Mouse (Mus musculus): ENCODE data around the gene Sdha.

Sdha gene

GRCm38 (mm10) chr13:74316789-74317169 is 33.3 kb downstream of the Sdha start:
- TF ChIP-seq POU5F1 (IDR thresholded peaks at IDR 0.05; ENCODE audit: borderline replicate concordance, low read length) (no peak), NANOG (IDR thresholded peaks at IDR 0.05; ENCODE audit: borderline replicate concordance, low read length) (no peak), CTCF (conservative IDR thresholded peaks at IDR 0.05; ENCODE audit: low read length) (no peak)
- Histone ChIP-seq H3K9me3 (ENCODE audit: low read length) (no peaks in the 10 kb centered on the region), H3K4me1 (replicated peaks; ENCODE audit: low read depth, low read length) (peaks cover 19% of the 10 kb centered on the region), H3K27me3 (ENCODE audit: insufficient read depth, low read length) (no peaks in the 10 kb centered on the region), H3K36me3 (ENCODE audit: insufficient read depth, low read length) (peaks cover 53% of the 10 kb centered on the region), H3K4me3 (replicated peaks; ENCODE audit: low read length) (peak overlapping the region; percentile 96)

DNA sequence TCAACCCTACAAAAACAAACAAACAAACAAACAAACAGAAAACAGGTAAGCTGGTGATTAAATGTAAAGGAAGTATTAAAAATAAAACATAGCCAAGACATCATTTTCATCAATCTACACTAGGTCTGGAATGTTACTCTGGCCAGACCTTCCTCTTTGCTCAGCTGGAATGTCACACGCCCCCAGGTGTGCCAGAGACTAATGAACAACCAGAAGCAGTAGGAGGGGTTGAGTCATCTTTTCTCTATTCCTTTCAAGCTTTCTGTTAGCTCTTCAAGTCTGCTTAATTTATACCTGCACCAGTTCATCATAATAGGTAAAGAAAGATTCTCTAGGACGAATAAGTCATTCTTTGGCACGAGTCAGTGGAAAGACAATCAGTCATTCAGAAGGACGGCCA is 33.7 kb downstream of the Sdha start:
- peaks cover 19% of the 10 kb centered on the region for H3K4me1 ChIP-seq (replicated peaks; ENCODE audit: low read depth, low read length)

DNA sequence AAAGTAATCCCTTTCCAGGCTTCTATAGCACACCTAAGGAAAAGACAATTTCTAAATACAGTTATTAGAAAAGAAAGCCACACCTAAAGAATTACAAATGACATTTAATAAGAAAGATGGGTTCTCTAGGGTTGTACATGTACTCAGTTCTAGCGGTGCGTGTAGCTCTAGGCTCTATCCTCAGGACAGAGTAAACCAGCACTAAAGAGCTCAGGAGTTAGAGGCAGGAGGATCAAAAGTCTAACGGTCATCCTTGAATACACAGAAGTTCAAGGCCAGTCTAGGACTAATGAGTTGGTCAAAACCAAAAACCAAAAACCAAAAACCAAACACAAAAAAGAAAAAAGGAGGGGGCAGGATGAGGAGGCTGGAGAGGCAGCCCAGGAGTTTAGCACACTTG is 35.5 kb downstream of the Sdha start:
- Histone ChIP-seq H3K27me3 (ENCODE audit: insufficient read depth, low read length) (no peaks in the 10 kb centered on the region), H3K9me3 (ENCODE audit: low read length) (no peaks in the 10 kb centered on the region), H3K4me1 (replicated peaks; ENCODE audit: low read depth, low read length) (peaks cover 19% of the 10 kb centered on the region), H3K36me3 (ENCODE audit: insufficient read depth, low read length) (peaks cover 52% of the 10 kb centered on the region), H3K4me3 (replicated peaks; ENCODE audit: low read length) (no peak overlapping the region)
- TF ChIP-seq POU5F1 (IDR thresholded peaks at IDR 0.05; ENCODE audit: borderline replicate concordance, low read length), result no peak
- no peak for TF ChIP-seq CTCF (conservative IDR thresholded peaks at IDR 0.05; ENCODE audit: low read length)
- TF ChIP-seq NANOG (IDR thresholded peaks at IDR 0.05; ENCODE audit: borderline replicate concordance, low read length), result no peak

More for the DNA sequence above, 33.7 kb downstream of the Sdha start:
- Histone ChIP-seq H3K9me3 (ENCODE audit: low read length) (no peaks in the 10 kb centered on the region), H3K27me3 (ENCODE audit: insufficient read depth, low read length) (no peaks in the 10 kb centered on the region), H3K4me3 (replicated peaks; ENCODE audit: low read length) (peak overlapping the region; percentile 96), H3K36me3 (ENCODE audit: insufficient read depth, low read length) (peaks cover 53% of the 10 kb centered on the region)
- TF ChIP-seq POU5F1 (IDR thresholded peaks at IDR 0.05; ENCODE audit: borderline replicate concordance, low read length) (no peak), CTCF (conservative IDR thresholded peaks at IDR 0.05; ENCODE audit: low read length) (no peak), NANOG (IDR thresholded peaks at IDR 0.05; ENCODE audit: borderline replicate concordance, low read length) (no peak)

GRCm38 (mm10) chr13:74305780-74306179 is 44.3 kb downstream of the Sdha start:
- Histone ChIP-seq H3K4me3 (replicated peaks; ENCODE audit: low read length) (no peak overlapping the region), H3K9me3 (ENCODE audit: low read length) (no peaks in the 10 kb centered on the region)
- TF ChIP-seq POU5F1 (IDR thresholded peaks at IDR 0.05; ENCODE audit: borderline replicate concordance, low read length), result no peak
- no peak for TF ChIP-seq CTCF (conservative IDR thresholded peaks at IDR 0.05; ENCODE audit: low read length)
- no peak for TF ChIP-seq NANOG (IDR thresholded peaks at IDR 0.05; ENCODE audit: borderline replicate concordance, low read length)

DNA sequence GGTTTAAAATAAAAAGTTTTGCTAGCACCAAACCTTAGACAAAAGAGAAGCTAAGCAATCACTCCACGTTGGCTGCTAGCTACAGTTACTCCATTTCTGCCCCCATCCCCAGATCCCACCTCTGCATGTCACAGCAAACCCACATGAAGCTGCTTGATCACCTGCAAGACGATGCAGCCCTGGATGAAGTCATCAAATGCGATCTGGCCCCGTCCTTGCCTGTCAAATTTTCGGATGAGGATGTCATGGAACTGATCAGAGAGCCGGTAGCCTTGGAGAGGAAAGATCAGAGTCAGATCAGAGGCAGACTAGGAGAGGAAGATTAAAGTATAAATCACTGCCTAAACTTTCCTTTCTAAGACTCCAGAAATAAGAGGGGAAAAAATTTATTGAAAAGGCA is 44.7 kb downstream of the Sdha start:
- peaks cover 81% of the 10 kb centered on the region for H3K36me3 ChIP-seq (ENCODE audit: insufficient read depth, low read length)
- H3K4me3 ChIP-seq (replicated peaks; ENCODE audit: low read length), result no peak overlapping the region
- no peaks in the 10 kb centered on the region for H3K9me3 ChIP-seq (ENCODE audit: low read length)
- no peak for TF ChIP-seq POU5F1 (IDR thresholded peaks at IDR 0.05; ENCODE audit: borderline replicate concordance, low read length)
- TF ChIP-seq NANOG (IDR thresholded peaks at IDR 0.05; ENCODE audit: borderline replicate concordance, low read length), result no peak
- no peak for TF ChIP-seq CTCF (conservative IDR thresholded peaks at IDR 0.05; ENCODE audit: low read length)
- H3K27me3 ChIP-seq (ENCODE audit: insufficient read depth, low read length), result no peaks in the 10 kb centered on the region
- peaks cover 6% of the 10 kb centered on the region for H3K4me1 ChIP-seq (replicated peaks; ENCODE audit: low read depth, low read length)

More at GRCm38 (mm10) chr13:74305780-74306179, 44.3 kb downstream of the Sdha start:
- H3K36me3 ChIP-seq (ENCODE audit: insufficient read depth, low read length), result peaks cover 85% of the 10 kb centered on the region
- no peaks in the 10 kb centered on the region for H3K27me3 ChIP-seq (ENCODE audit: insufficient read depth, low read length)
- H3K4me1 ChIP-seq (replicated peaks; ENCODE audit: low read depth, low read length), result peaks cover 6% of the 10 kb centered on the region

GRCm38 (mm10) chr13:74302050-74303037 is 47.7 kb downstream of the Sdha start:
- no peaks in the 10 kb centered on the region for H3K27me3 ChIP-seq (ENCODE audit: insufficient read depth, low read length)
- H3K9me3 ChIP-seq (ENCODE audit: low read length), result no peaks in the 10 kb centered on the region
- H3K4me3 ChIP-seq (replicated peaks; ENCODE audit: low read length), result no peak overlapping the region
- H3K4me1 ChIP-seq (replicated peaks; ENCODE audit: low read depth, low read length), result peaks cover 6% of the 10 kb centered on the region
- peaks cover 52% of the 10 kb centered on the region for H3K36me3 ChIP-seq (ENCODE audit: insufficient read depth, low read length)
- TF ChIP-seq NANOG (IDR thresholded peaks at IDR 0.05; ENCODE audit: borderline replicate concordance, low read length) (no peak), CTCF (conservative IDR thresholded peaks at IDR 0.05; ENCODE audit: low read length) (peak; percentile 42)

GRCm38 (mm10) chr13:74301607-74301984 is 48.5 kb downstream of the Sdha start:
- Histone ChIP-seq H3K9me3 (ENCODE audit: low read length) (no peaks in the 10 kb centered on the region), H3K4me3 (replicated peaks; ENCODE audit: low read length) (no peak overlapping the region), H3K4me1 (replicated peaks; ENCODE audit: low read depth, low read length) (peaks cover 6% of the 10 kb centered on the region), H3K36me3 (ENCODE audit: insufficient read depth, low read length) (peaks cover 45% of the 10 kb centered on the region), H3K27me3 (ENCODE audit: insufficient read depth, low read length) (no peaks in the 10 kb centered on the region)
- no peak for TF ChIP-seq POU5F1 (IDR thresholded peaks at IDR 0.05; ENCODE audit: borderline replicate concordance, low read length)
- TF ChIP-seq NANOG (IDR thresholded peaks at IDR 0.05; ENCODE audit: borderline replicate concordance, low read length), result no peak
- TF ChIP-seq CTCF (conservative IDR thresholded peaks at IDR 0.05; ENCODE audit: low read length), result no peak

DNA sequence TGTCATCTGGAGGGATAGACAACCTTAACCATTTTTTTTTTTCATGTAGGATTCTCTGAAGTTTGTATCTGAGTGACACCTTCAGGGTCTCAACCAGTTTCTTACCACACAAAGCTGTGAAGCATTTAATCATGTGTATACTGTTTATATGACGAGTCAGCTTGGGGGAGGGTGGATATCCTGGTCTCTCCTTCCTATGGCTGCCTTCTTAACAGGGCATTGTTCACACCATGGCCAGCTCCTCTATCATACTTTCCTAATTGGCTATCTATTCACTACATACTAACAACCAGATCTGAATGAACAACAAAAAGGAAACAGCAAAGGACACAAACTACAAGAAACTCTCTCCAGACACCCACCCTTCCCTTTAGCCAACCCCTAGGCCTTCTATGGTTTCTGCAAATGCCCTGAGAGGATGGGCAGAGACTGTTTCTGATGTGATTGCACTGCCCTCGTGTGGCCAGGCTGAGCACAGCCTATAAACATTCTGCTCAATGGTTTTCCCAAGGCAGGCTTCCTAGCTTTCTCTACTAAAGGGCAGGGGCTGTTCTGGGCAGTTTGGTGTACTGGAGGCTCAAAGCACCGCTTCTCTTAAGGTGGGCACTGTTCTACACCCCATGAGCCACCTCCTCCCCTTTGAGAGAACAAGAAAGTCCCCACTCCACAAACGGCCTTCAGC is 49.0 kb downstream of the Sdha start:
- Histone ChIP-seq H3K27me3 (ENCODE audit: insufficient read depth, low read length) (no peaks in the 10 kb centered on the region), H3K4me3 (replicated peaks; ENCODE audit: low read length) (no peak overlapping the region), H3K36me3 (ENCODE audit: insufficient read depth, low read length) (peaks cover 40% of the 10 kb centered on the region), H3K9me3 (ENCODE audit: low read length) (no peaks in the 10 kb centered on the region), H3K4me1 (replicated peaks; ENCODE audit: low read depth, low read length) (peaks cover 6% of the 10 kb centered on the region)
- TF ChIP-seq CTCF (conservative IDR thresholded peaks at IDR 0.05; ENCODE audit: low read length), result peak; percentile 82
- no peak for TF ChIP-seq NANOG (IDR thresholded peaks at IDR 0.05; ENCODE audit: borderline replicate concordance, low read length)

All from E14TG2a.4 (cell line).